8 mouse cellular contexts compared by ENCODE assay signal in genomic region chr11:108921506-108922455, GRCm38 (mm10). TPM values are rescaled to one million over a fixed set of nuclear protein-coding genes. Genes with fewer than 3 reads are reported as not detected.
A peak's percentile ranks its signal among the peaks of the same experiment; 100 is the strongest.
DNase-seq lines count a peak whose midpoint lies in the region; ATAC-seq and TF ChIP-seq lines count a peak whose summit lies in the region.

No protein-coding gene starts in this region.

- WGBS in heart, embryonic 15.5 days = under 1% methylated on average over 60 of the region's 62 CpGs
- under 1% methylated on average over 59 of the region's 62 CpGs for WGBS in limb, embryonic 10.5 days
- WGBS in midbrain, embryonic 16.5 days = 0% methylated on average over 51 of the region's 62 CpGs

- H3K9ac ChIP-seq in heart, embryonic 15.5 days = peak overlapping the region; percentile 94
- H3K9ac ChIP-seq in midbrain, embryonic 16.5 days (ENCODE audit: low read depth, low read length) = peak overlapping the region; percentile 92

- H3K27me3 ChIP-seq in heart, embryonic 15.5 days = peaks cover 18% of the 10 kb centered on the region
- no peaks in the 10 kb centered on the region for H3K27me3 ChIP-seq in limb, embryonic 10.5 days (ENCODE audit: low read depth, poor library complexity, severe bottlenecking)
- H3K27me3 ChIP-seq in midbrain, embryonic 16.5 days (ENCODE audit: control insufficient read depth, insufficient read depth, low read depth, low read length) = no peaks in the 10 kb centered on the region

- peak; percentile 50 for DNase-seq in right cerebral cortex, postnatal 25 days
- DNase-seq in right cerebral cortex, adult 18-20 months = no peak
- peak; percentile 77 for DNase-seq in limb, embryonic 10.5 days (ENCODE audit: low spot score)
- DNase-seq in thymus, postnatal 36 days = peak; percentile 45 to 53

- peak overlapping the region; percentile 98 for H3K4me2 ChIP-seq in heart, embryonic 15.5 days
- peak overlapping the region; percentile 88 for H3K4me2 ChIP-seq in midbrain, embryonic 16.5 days (ENCODE audit: low read length)

- H3K9me3 ChIP-seq in heart, embryonic 15.5 days (replicated peaks) = no peaks in the 10 kb centered on the region
- H3K9me3 ChIP-seq in limb, embryonic 10.5 days (replicated peaks) = no peaks in the 10 kb centered on the region; the same call in 1 of the 2 replicates
- no peaks in the 10 kb centered on the region; the same call in 1 of the 2 replicates for H3K9me3 ChIP-seq in midbrain, embryonic 16.5 days (replicated peaks; ENCODE audit: control insufficient read depth, low read length, poor library complexity, severe bottlenecking)

- no peak for TF ChIP-seq POLR2A in cortical plate, adult 2 months (IDR thresholded peaks at IDR 0.05; ENCODE audit: extremely low read depth, insufficient read depth, low read length)

- H3K4me1 ChIP-seq in cortical plate, adult 2 months (ENCODE audit: control insufficient read depth, insufficient read depth, low read length) = peaks cover 5% of the 10 kb centered on the region; the same call in 1 of the 2 replicates
- peaks cover 45% of the 10 kb centered on the region for H3K4me1 ChIP-seq in heart, embryonic 15.5 days (replicated peaks)
- peaks cover 77% of the 10 kb centered on the region for H3K4me1 ChIP-seq in limb, embryonic 10.5 days
- H3K4me1 ChIP-seq in midbrain, embryonic 16.5 days (ENCODE audit: control insufficient read depth, insufficient read depth, low read length) = peaks cover 61% of the 10 kb centered on the region

- H3K27ac ChIP-seq in cortical plate, adult 2 months (ENCODE audit: insufficient read depth, low read length) = peak overlapping the region; percentile 90
- peak overlapping the region; percentile 100 for H3K27ac ChIP-seq in heart, embryonic 15.5 days
- H3K27ac ChIP-seq in limb, embryonic 10.5 days = peak overlapping the region; percentile 98
- peak overlapping the region; percentile 99 for H3K27ac ChIP-seq in midbrain, embryonic 16.5 days (ENCODE audit: low read length)

- H3K36me3 ChIP-seq in heart, embryonic 15.5 days = no peaks in the 10 kb centered on the region
- peaks cover 25% of the 10 kb centered on the region for H3K36me3 ChIP-seq in limb, embryonic 10.5 days
- H3K36me3 ChIP-seq in midbrain, embryonic 16.5 days (ENCODE audit: control insufficient read depth, insufficient read depth, low read length) = no peaks in the 10 kb centered on the region

- no peak for TF ChIP-seq CTCF in cortical plate, adult 2 months (IDR thresholded peaks at IDR 0.05; ENCODE audit: extremely low read depth, insufficient read depth, low read length)

- H3K4me3 ChIP-seq in cortical plate, adult 2 months (ENCODE audit: insufficient read depth, low read length) = peak overlapping the region; percentile 72
- peak overlapping the region; percentile 94 for H3K4me3 ChIP-seq in heart, embryonic 15.5 days
- peak overlapping the region; percentile 95 for H3K4me3 ChIP-seq in limb, embryonic 10.5 days
- peak overlapping the region; percentile 93 for H3K4me3 ChIP-seq in midbrain, embryonic 16.5 days (ENCODE audit: low read depth, low read length)

- no peak for ATAC-seq in heart, embryonic 15.5 days (replicated peaks; ENCODE audit: insufficient number of reproducible peaks, insufficient read depth, low FRiP score, low read depth)
- peak; percentile 11; the same call in 1 of the 2 replicates for ATAC-seq in midbrain, embryonic 16.5 days
- no peak for ATAC-seq in inflammation-experienced regulatory T-cells, adult 6 months

RNA-seq across cellular contexts. Expression of gene Axin2, which starts 1.6 kb away (rescaled TPM):
- polyA plus RNA-seq in cortical plate, adult 2 months (2012; rRNA removed) = 21.8 and 23.3 TPM in 2 replicates
- 1.7 and 2.3 TPM in 2 replicates for polyA plus RNA-seq in heart, embryonic 15.5 days (2015; fragmentation: Nextera tagmentation; extraction: Ambion mirVana)
- 13.1 and 13.4 TPM in 2 replicates for polyA plus RNA-seq in limb, embryonic 10.5 days (2016; fragmentation: Nextera tagmentation; extraction: Ambion mirVana)
- 9.3 and 11.3 TPM in 2 replicates for polyA plus RNA-seq in midbrain, embryonic 16.5 days (2015; fragmentation: Nextera tagmentation; extraction: Ambion mirVana)
- polyA plus RNA-seq in inflammation-experienced regulatory T-cells, adult 6 months (2017; shearing (Covaris generic)) = 10 to 100 TPM in 2 of 3 experiments, 1 to 10 TPM in 1; 6.3 to 11.2 (median 10.5) TPM
